Mouse (Mus musculus): ENCODE measurements around the gene Mex3d. TPM values are rescaled to one million over a fixed set of nuclear protein-coding genes. Genes with fewer than 3 reads are reported as not detected.

Mex3d gene
- polyA plus RNA-seq, 1 experiment, result 37.5 TPM

DNA sequence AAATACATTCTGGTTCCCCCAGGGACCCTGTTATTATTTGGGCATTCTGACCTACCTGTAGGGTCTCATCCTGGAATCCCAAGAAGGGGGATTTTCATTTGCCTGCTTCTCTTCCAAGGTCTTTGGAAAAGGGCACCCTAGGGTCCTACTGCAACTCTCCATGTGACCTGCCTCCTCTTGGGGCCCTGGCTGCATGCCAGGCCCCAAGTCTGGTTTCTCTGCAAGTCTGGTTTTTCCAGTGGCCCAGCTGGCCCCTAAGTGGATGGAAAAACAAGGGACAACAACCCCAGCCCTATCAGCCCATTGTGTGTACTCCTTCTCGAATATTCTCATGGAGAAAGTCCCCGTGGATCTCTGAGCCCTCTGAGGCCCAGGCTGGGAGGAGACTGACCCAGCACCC, 56.6 kb downstream of the Mex3d start:
- Histone ChIP-seq H3K4me1 (ENCODE audit: control insufficient read depth, insufficient read depth, low read length) (peaks cover 4% of the 10 kb centered on the region), H3K4me3 (replicated peaks; ENCODE audit: extremely low read depth, low read depth, low read length) (no peak overlapping the region)
- 53% methylated on average over 2 of the region's 2 CpGs for WGBS
- no peak for DNase-seq
- TF ChIP-seq POLR2A (IDR thresholded peaks at IDR 0.05; ENCODE audit: borderline replicate concordance, extremely low read depth, low read depth, low read length), result no peak
- no peak for TF ChIP-seq CTCF (IDR thresholded peaks at IDR 0.05; ENCODE audit: insufficient read depth, low read length)

Other genes with a start within 250 kb of the Mex3d start
- 709 and 1,054 TPM in 2 replicates for gene Atp5d, start 249.0 kb downstream of the Mex3d start, polyA plus RNA-seq (2012; rRNA removed)
- 29.9 and 31.5 TPM in 2 replicates for gene Cbarp, start 246.8 kb downstream of the Mex3d start, polyA plus RNA-seq (2012; rRNA removed)
- gene Midn, start 239.4 kb downstream of the Mex3d start, polyA plus RNA-seq (2012; rRNA removed), result 110 and 150 TPM in 2 replicates
- 162 and 200 TPM in 2 replicates for gene Cirbp, start 221.7 kb downstream of the Mex3d start, polyA plus RNA-seq (2012; rRNA removed)
- 11.2 and 14.0 TPM in 2 replicates for gene 1600002K03Rik, start 214.7 kb downstream of the Mex3d start, polyA plus RNA-seq (2012; rRNA removed)
- gene Efna2, start 208.2 kb downstream of the Mex3d start, polyA plus RNA-seq (2012; rRNA removed), result 3.6 and 4.7 TPM in 2 replicates
- gene Mum1, start 161.2 kb downstream of the Mex3d start, polyA plus RNA-seq (2012; rRNA removed), result 39.6 and 42.0 TPM in 2 replicates
- 421 and 497 TPM in 2 replicates for gene Ndufs7, start 138.5 kb downstream of the Mex3d start, polyA plus RNA-seq (2012; rRNA removed)
- gene Gamt, start 126.6 kb downstream of the Mex3d start, polyA plus RNA-seq (2012; rRNA removed), result 26.4 and 29.7 TPM in 2 replicates
- 65.9 and 68.5 TPM in 2 replicates for gene Dazap1, start 126.2 kb downstream of the Mex3d start, polyA plus RNA-seq (2012; rRNA removed)
- gene Rps15, start 95.2 kb downstream of the Mex3d start, polyA plus RNA-seq (2012; rRNA removed), result 1,318 and 1,397 TPM in 2 replicates
- 3.8 and 4.1 TPM in 2 replicates for gene Apc2, start 91.7 kb downstream of the Mex3d start, polyA plus RNA-seq (2012; rRNA removed)
- 58.4 and 62.4 TPM in 2 replicates for gene 2310011J03Rik, start 67.1 kb downstream of the Mex3d start, polyA plus RNA-seq (2012; rRNA removed)
- gene Pcsk4, start 58.2 kb downstream of the Mex3d start, polyA plus RNA-seq (2012; rRNA removed), result 9.8 and 10.4 TPM in 2 replicates
- gene Reep6, start 57.7 kb downstream of the Mex3d start, polyA plus RNA-seq (2012; rRNA removed), result 23.7 and 26.8 TPM in 2 replicates
- gene Adamtsl5, start 39.2 kb downstream of the Mex3d start, polyA plus RNA-seq (2012; rRNA removed), result 87.6 and 89.2 TPM in 2 replicates
- gene Plk5, start 31.2 kb downstream of the Mex3d start, polyA plus RNA-seq (2012; rRNA removed), result 5.5 and 6.0 TPM in 2 replicates
- 131 and 143 TPM in 2 replicates for gene Mbd3, start 11.9 kb upstream of the Mex3d start, polyA plus RNA-seq (2012; rRNA removed)
- 1,202 and 1,263 TPM in 2 replicates for gene Uqcr11, start 19.2 kb upstream of the Mex3d start, polyA plus RNA-seq (2012; rRNA removed)
- 94.7 and 98.6 TPM in 2 replicates for gene Tcf3, start 46.0 kb upstream of the Mex3d start, polyA plus RNA-seq (2012; rRNA removed)
- gene Onecut3, start 107.2 kb upstream of the Mex3d start, polyA plus RNA-seq (2012; rRNA removed), result not detected in 2 replicates
- 0.08 and 0.11 TPM in 2 replicates for gene Atp8b3, start 151.5 kb upstream of the Mex3d start, polyA plus RNA-seq (2012; rRNA removed)
- gene Rexo1, start 173.9 kb upstream of the Mex3d start, polyA plus RNA-seq (2012; rRNA removed), result 61.8 and 62.7 TPM in 2 replicates
- 24.8 and 31.5 TPM in 2 replicates for gene Klf16, start 189.7 kb upstream of the Mex3d start, polyA plus RNA-seq (2012; rRNA removed)
- gene Abhd17a, start 202.7 kb upstream of the Mex3d start, polyA plus RNA-seq (2012; rRNA removed), result 191 and 262 TPM in 2 replicates
- 91.4 and 110 TPM in 2 replicates for gene Scamp4, start 215.2 kb upstream of the Mex3d start, polyA plus RNA-seq (2012; rRNA removed)
- gene Adat3, start 215.2 kb upstream of the Mex3d start, polyA plus RNA-seq (2012; rRNA removed), result 10.0 and 14.1 TPM in 2 replicates
- gene Gm49322, start 218.4 kb upstream of the Mex3d start, polyA plus RNA-seq (2012; rRNA removed), result 1.6 and 2.2 TPM in 2 replicates
- gene Csnk1g2, start 235.2 kb upstream of the Mex3d start, polyA plus RNA-seq (2012; rRNA removed), result 246 and 276 TPM in 2 replicates

Data from lung, adult 2 months (tissue).